Mouse (Mus musculus) retina, embryonic 14.5 days (tissue): Measurements from ENCODE around the gene Tm4sf5.

ENCODE experiments used
- DNase-seq: peaks from one replicate; pipeline ENCODE4 v3.0.0-alpha.2; 2015; ENCODE audit warnings: low spot score

Gene Tm4sf5

DNA sequence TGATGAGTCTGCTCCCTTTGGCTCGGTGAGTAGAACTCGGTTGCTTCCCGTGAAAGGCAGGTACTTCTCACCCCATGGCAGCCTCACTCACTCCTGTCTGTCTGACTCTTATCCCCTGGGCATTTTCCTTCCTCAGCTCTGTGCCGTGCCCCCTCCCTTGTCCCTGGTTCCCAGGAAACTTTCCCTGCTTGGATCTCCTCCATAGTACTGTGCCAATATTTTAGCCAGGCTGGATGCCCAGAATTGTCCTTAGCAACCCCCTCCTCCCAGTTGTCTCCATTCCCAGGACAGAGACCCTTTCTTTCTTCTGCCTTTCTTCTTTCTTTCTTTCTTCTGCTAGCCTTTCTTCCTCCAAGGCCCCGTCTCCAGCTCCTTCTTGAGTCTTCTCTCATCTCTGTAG is 36.4 kb downstream of the Tm4sf5 start:
- DNase-seq: no peak

DNA sequence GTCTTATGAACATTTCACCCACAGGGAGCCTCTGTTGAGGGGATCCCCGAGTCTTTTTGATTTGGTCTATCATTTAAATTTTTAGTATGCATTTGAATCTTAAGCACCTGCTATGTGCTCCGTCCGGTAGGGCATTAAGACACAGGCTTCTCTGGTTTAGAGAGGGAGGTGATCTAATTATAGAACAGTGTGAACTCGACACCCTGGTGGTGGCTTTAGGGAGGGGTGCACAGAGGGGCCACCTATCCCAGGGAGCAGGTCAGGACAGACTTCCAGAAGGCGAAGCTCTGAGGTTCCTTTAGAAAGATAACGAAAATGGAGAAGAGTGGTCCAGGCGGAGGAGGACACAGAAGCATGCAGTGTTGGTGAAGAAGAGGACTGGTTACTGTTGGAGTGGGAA is 39.5 kb downstream of the Tm4sf5 start:
- DNase-seq: no peak

DNA sequence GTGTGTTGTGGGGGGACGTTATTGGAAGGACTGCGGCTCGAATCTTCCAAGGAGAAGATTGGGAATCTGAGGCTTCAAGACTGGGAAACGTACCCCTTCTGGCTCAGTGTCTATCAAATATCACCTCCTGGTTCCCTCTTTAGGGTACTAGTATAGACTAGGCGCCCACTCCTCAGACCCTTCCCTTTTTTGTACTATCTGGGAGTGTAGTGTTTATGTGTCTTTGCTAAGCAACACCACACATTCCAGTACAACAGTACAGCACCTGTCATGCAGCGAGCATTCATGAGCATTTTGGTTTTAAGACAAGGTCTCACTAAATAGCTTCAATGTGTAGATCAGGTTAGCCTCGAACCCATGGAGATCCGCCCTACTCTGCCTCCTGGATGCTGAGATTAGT is 46.5 kb downstream of the Tm4sf5 start:
- DNase-seq: no peak

DNA sequence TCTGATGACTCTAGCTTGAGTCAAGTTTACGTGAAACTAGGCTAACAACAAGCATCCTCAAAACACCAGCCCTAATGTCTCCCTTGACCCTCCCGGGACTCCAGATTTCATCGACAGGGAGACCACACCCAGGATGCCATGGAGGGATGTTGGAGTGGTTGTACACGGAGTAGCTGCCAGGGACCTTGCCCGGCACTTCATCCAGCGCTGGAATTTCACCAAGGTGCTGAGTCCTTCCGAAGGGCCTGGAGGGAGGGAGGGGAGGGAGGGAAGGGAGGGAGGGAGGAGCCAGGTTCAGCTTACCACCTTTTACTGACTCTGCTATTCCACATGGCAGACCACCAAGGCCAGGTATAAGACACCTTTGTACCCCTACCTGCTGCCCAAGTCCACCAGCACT is 48.9 kb downstream of the Tm4sf5 start:
- no peak for DNase-seq

DNA sequence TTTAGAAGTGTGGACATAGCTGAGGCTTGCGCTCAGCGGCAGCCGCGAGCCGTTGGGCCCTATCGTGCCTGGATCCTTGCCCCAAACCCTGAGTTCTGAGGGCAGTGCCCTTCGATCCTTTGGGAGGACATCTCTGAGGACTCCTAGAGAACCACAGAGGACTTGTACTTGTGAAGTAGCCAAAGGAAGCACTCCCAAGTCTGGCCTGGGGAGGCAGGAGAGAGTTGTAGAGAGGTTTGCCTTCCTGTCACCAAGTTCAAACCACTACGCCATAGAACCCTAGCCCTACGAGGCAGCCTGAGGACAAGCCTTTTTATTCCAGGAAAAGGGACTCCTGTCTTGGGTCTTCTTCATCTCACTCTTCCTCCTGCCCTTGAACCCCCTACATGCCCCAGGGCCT is 52.5 kb downstream of the Tm4sf5 start:
- DNase-seq: no peak
